Mouse (Mus musculus) erythroblast, embryonic 14.5 days (primary cell): ENCODE measurements around the gene Il17rc. TPM values are rescaled to one million over a fixed set of nuclear protein-coding genes. Genes with fewer than 3 reads are reported as not detected.

Source experiments
- H3K27me3 ChIP-seq: 2 replicates; pipeline ENCODE4 v1.6.1; 2012; ENCODE audit warnings: inconsistent platforms; ENCODE audit not compliant: control insufficient read depth
- H3K36me3 ChIP-seq: 2 replicates; pipeline ENCODE4 v1.6.1; 2012; ENCODE audit warnings: mild to moderate bottlenecking, inconsistent platforms; ENCODE audit not compliant: control insufficient read depth
- H3K4me1 ChIP-seq: 2 replicates; pipeline ENCODE4 v1.6.1; 2012; ENCODE audit warnings: inconsistent platforms; ENCODE audit not compliant: control insufficient read depth
- H3K4me3 ChIP-seq: replicated peaks from 2 replicates; pipeline ENCODE3; 2012; ENCODE audit warnings: moderate library complexity, mild to moderate bottlenecking, inconsistent platforms
- H3K9me3 ChIP-seq: 2 replicates; pipeline ENCODE4 v1.6.1; 2012; ENCODE audit warnings: low read length, inconsistent platforms, mixed read lengths; ENCODE audit not compliant: control insufficient read depth
- GATA1 ChIP-seq: IDR thresholded peaks from 2 replicates; pipeline ENCODE4 v1.6.1; 2012; ENCODE audit warnings: low read length, inconsistent platforms, mixed read lengths
- TAL1 ChIP-seq: IDR thresholded peaks from 3 replicates; pipeline ENCODE4 v1.6.1; 2012; ENCODE audit warnings: low read length, inconsistent platforms, mixed read lengths
- polyA plus RNA-seq: library from polyadenylated mRNA; stranded (reverse); fragments of >175 nt; gene quantifications from 2 replicates; pipeline ENCODE4 v1.2.3, GENCODE M21; 2012

Gene Il17rc
- polyA plus RNA-seq, 1 experiment: not detected

GRCm38 (mm10) chr6:113469021-113469420 is 2.2 kb upstream of the Il17rc start:
- peaks cover 32% of the 10 kb centered on the region for H3K27me3 ChIP-seq

DNA sequence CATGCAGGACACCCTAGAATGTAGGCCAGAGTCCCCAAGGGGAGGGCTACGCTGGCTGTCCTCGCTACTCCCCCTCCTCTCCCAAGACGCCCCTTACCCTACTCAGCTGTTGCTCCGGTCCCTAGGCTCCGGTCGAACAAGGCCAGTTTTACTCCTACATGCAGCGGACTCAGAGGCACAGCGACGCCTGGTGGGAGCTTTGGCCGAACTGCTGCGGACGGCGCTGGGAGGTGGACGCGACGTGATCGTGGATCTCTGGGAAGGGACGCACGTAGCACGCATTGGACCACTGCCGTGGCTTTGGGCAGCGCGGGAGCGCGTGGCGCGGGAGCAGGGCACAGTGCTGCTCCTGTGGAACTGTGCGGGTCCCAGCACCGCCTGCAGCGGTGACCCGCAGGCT is 1.8 kb upstream of the Il17rc start:
- H3K4me3 ChIP-seq: peak overlapping the region; percentile 48
- H3K4me1 ChIP-seq: peaks cover 13% of the 10 kb centered on the region
- H3K36me3 ChIP-seq: no peaks in the 10 kb centered on the region
- H3K9me3 ChIP-seq: no peaks in the 10 kb centered on the region
- TF ChIP-seq TAL1 (no peak), GATA1 (no peak)
- peaks cover 37% of the 10 kb centered on the region for H3K27me3 ChIP-seq

More at GRCm38 (mm10) chr6:113469021-113469420, 2.2 kb upstream of the Il17rc start:
- Histone ChIP-seq H3K36me3 (no peaks in the 10 kb centered on the region), H3K4me1 (peaks cover 13% of the 10 kb centered on the region), H3K9me3 (no peaks in the 10 kb centered on the region), H3K4me3 (peak overlapping the region; percentile 48)
- TF ChIP-seq TAL1: no peak
- no peak for TF ChIP-seq GATA1

DNA sequence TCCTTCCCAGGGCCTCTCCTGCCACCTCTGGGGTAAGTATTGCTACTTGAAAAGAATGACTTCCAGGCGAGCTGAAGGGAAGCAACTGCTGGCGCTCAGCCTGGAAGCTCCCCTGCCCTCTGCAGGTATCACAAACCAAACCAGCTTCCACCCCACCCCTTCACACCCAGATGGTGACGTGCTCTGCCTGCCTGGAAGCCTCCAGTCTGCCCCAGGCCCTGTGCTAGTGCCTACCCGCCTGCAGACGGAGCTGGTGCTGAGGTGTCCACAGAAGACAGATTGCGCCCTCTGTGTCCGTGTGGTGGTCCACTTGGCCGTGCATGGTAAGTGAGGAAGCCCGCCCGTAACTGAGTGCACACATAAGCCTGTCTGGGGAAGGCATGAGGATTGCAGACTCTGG is 834 bp downstream of the Il17rc start:
- TF ChIP-seq TAL1 (no peak), GATA1 (no peak)
- Histone ChIP-seq H3K9me3 (no peaks in the 10 kb centered on the region), H3K4me3 (no peak overlapping the region), H3K27me3 (peaks cover 47% of the 10 kb centered on the region), H3K36me3 (no peaks in the 10 kb centered on the region), H3K4me1 (peaks cover 13% of the 10 kb centered on the region)

GRCm38 (mm10) chr6:113473246-113473645 is 2.0 kb downstream of the Il17rc start:
- no peaks in the 10 kb centered on the region for H3K36me3 ChIP-seq
- H3K27me3 ChIP-seq: peaks cover 51% of the 10 kb centered on the region
- H3K4me1 ChIP-seq: peaks cover 13% of the 10 kb centered on the region
- no peaks in the 10 kb centered on the region for H3K9me3 ChIP-seq
- H3K4me3 ChIP-seq: no peak overlapping the region
- TF ChIP-seq GATA1 (no peak), TAL1 (no peak)

- Histone ChIP-seq H3K36me3 (no peaks in the 10 kb centered on the region), H3K27me3 (peaks cover 51% of the 10 kb centered on the region), H3K4me3 (no peak overlapping the region), H3K4me1 (peaks cover 13% of the 10 kb centered on the region), H3K9me3 (no peaks in the 10 kb centered on the region)
- TF ChIP-seq GATA1 (no peak), TAL1 (no peak)
These were observed 2.5 kb downstream of the Il17rc start for GRCm38 (mm10) chr6:113473715-113474114.

- H3K4me3 ChIP-seq: no peak overlapping the region
- TF ChIP-seq GATA1 (no peak), TAL1 (no peak)
- no peaks in the 10 kb centered on the region; the same call in 1 of the 2 replicates for H3K36me3 ChIP-seq
- peaks cover 8% of the 10 kb centered on the region for H3K4me1 ChIP-seq
- H3K27me3 ChIP-seq: peaks cover 56% of the 10 kb centered on the region
- no peaks in the 10 kb centered on the region for H3K9me3 ChIP-seq
These were observed 6.1 kb downstream of the Il17rc start for GRCm38 (mm10) chr6:113477353-113477752.

- no peak for TF ChIP-seq GATA1
- no peak for TF ChIP-seq TAL1
- Histone ChIP-seq H3K36me3 (no peaks in the 10 kb centered on the region; the same call in 1 of the 2 replicates), H3K9me3 (no peaks in the 10 kb centered on the region), H3K4me1 (peaks cover 19% of the 10 kb centered on the region), H3K27me3 (peaks cover 61% of the 10 kb centered on the region), H3K4me3 (no peak overlapping the region)
These were observed 7.7 kb downstream of the Il17rc start for GRCm38 (mm10) chr6:113478906-113479305.

- Histone ChIP-seq H3K4me1 (peaks cover 28% of the 10 kb centered on the region), H3K9me3 (no peaks in the 10 kb centered on the region), H3K36me3 (no peaks in the 10 kb centered on the region; the same call in 1 of the 2 replicates), H3K27me3 (peaks cover 55% of the 10 kb centered on the region), H3K4me3 (no peak overlapping the region)
- TF ChIP-seq GATA1 (no peak), TAL1 (no peak)
These were observed 9.5 kb downstream of the Il17rc start for GRCm38 (mm10) chr6:113480555-113481373.

DNA sequence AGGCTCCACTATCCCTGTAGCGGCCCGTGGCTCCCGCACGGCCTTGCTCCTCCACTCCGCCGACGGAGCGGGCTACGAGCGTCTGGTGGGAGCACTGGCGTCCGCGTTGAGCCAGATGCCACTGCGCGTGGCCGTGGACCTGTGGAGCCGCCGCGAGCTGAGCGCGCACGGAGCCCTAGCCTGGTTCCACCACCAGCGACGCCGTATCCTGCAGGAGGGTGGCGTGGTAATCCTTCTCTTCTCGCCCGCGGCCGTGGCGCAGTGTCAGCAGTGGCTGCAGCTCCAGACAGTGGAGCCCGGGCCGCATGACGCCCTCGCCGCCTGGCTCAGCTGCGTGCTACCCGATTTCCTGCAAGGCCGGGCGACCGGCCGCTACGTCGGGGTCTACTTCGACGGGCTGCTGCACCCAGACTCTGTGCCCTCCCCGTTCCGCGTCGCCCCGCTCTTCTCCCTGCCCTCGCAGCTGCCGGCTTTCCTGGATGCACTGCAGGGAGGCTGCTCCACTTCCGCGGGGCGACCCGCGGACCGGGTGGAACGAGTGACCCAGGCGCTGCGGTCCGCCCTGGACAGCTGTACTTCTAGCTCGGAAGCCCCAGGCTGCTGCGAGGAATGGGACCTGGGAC is 11.4 kb downstream of the Il17rc start:
- peaks cover 39% of the 10 kb centered on the region for H3K27me3 ChIP-seq
- peak overlapping the region; percentile 74 for H3K4me3 ChIP-seq
- H3K36me3 ChIP-seq: no peaks in the 10 kb centered on the region; the same call in 1 of the 2 replicates
- TF ChIP-seq GATA1 (no peak), TAL1 (no peak)
- no peaks in the 10 kb centered on the region for H3K9me3 ChIP-seq
- H3K4me1 ChIP-seq: peaks cover 38% of the 10 kb centered on the region
